Mouse (Mus musculus) right cerebral cortex, postnatal 14 days (tissue): Measurements from ENCODE around the gene Gpr19.
A peak's percentile ranks its signal among the peaks of the same experiment; 100 is the strongest.

ENCODE experiments used
- DNase-seq: peaks from one replicate; pipeline ENCODE4 v3.0.0; 2022

Gene Gpr19

GRCm38 (mm10) chr6:134886475-134886874 lies 11.9 kb downstream of the Gpr19 start:
- no peak for DNase-seq

- no peak for DNase-seq
These were observed 12.9 kb downstream of the Gpr19 start for GRCm38 (mm10) chr6:134885515-134885914.

GRCm38 (mm10) chr6:134883661-134884060 lies 14.7 kb downstream of the Gpr19 start:
- no peak for DNase-seq

GRCm38 (mm10) chr6:134880046-134880445 lies 18.3 kb downstream of the Gpr19 start:
- no peak for DNase-seq

DNA sequence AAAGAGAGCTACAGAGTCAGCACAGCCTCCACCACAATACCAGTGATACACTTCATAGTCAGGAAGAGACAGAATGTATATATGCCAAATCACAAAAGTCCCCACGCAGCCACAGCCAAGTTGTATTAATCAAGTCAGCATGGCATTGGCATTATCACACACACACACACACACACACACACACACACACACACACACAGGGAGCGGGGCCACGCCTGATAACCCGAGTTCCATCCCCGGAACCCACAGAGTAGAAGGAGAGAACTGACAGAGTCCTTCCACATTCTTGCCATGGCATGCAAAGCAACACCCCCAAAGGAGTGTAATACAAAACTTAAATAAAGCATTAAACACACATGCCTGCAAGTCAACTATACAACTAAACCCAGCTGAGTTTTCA lies 18.8 kb downstream of the Gpr19 start:
- no peak for DNase-seq

GRCm38 (mm10) chr6:134877892-134878291 lies 20.5 kb downstream of the Gpr19 start:
- no peak for DNase-seq

DNA sequence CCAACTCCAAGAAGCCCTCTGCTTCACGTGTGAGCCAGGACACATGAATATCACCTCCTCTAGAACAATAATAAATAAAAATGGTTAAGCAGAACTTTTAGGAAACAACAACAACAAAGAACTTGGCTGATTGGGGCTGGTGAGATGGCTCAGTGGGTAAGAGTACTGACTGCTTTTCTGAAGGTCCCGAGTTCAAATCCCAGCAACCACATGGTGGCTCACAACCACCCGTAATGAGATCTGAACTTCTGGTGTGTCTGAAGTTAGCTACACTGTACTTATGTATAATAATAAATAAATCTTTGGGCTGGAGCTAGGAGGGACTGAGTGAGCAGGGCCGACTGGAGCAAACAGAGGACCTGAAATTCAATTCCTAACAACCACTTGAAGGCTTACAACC lies 21.1 kb downstream of the Gpr19 start:
- DNase-seq: no peak

DNA sequence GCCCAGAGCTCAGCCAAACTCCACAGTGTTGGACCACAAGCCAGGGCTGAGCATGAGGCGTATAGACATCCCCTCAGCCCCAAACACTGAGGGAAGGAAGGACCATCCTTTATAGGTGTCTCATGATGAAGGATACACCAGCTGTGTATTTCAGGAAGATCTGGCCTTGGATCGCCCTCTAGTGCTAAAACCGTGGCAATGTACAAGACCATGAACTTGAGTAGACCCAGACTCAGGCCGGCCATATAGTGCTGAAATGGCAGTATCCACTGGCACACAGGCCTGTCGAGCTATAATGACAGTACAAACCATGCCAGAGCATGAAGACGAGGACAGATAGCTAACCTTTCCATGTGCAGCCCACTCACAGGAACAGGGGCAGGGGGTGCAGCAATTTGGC lies 21.6 kb downstream of the Gpr19 start:
- DNase-seq: no peak

GRCm38 (mm10) chr6:134873018-134873417 lies 25.4 kb downstream of the Gpr19 start:
- no peak for DNase-seq

DNA sequence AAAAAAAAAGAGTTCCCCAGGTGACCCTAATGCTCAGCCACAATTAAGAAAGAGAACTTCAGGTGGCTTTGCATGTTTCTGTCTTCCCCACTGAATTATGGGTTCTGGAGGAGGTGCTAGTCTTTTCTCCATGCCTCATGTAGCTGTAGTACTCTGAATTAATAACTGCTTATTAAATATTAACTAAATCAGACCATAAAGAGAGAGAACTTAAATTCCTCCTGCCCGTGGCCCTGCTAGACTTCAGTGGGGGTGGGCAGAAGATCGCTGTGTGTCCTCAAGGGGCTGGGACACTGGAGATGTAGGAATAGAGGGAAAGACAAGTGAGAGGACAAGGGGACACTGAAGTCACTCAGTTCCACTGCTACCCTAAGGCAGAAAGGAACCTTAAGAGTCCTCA lies 26.1 kb downstream of the Gpr19 start:
- DNase-seq: no peak

DNA sequence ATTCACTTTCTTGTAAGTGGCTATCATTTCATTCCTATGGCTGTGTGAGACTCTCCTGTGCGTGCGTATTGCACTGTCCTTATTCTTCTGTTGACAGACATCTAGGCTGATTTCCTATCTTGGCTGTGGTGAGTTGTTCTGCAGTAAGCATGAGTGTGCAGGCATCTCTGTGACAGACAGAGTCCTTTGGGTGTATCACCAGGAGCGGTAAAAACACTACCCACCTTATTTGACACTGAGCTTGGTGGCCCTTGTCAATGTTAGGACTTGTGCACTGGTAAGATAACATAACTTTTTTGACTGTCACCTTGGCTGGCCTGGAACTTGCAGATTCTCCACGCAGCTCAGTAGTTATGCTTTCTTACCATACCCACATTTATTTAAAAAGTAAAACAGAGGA lies 27.5 kb downstream of the Gpr19 start:
- DNase-seq: no peak

- no peak for DNase-seq
These were observed 28.1 kb downstream of the Gpr19 start for GRCm38 (mm10) chr6:134870209-134870742.

DNA sequence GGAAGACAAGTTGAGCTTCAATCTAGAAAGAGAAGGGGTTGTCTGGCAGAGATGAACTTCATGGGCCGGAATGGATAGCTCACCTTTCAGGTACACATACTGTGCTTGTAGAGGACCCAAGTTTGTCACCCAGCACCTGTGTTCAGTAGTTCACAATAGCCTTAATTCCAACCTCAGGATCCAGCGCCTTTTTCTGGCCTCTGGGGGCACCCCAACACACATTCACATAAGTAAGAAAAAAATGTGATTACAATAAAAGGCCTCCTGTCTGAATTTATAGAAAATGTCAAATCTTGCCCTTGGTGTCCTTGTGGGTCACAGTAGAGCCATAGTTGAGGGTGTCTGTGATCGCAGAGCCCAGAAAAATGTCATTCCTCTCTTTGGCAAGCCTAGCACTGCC lies 31.1 kb downstream of the Gpr19 start:
- no peak for DNase-seq

- DNase-seq: no peak
These were observed 32.3 kb downstream of the Gpr19 start for GRCm38 (mm10) chr6:134866113-134866512.

GRCm38 (mm10) chr6:134863146-134863545 lies 35.2 kb downstream of the Gpr19 start:
- peak; percentile 99 for DNase-seq

- DNase-seq: no peak
These were observed 35.7 kb downstream of the Gpr19 start for GRCm38 (mm10) chr6:134862671-134863104.

GRCm38 (mm10) chr6:134861386-134861785 lies 37.0 kb downstream of the Gpr19 start:
- no peak for DNase-seq

- DNase-seq: no peak
These were observed 38.1 kb downstream of the Gpr19 start for GRCm38 (mm10) chr6:134860275-134860674.

- DNase-seq: no peak
These were observed 39.4 kb downstream of the Gpr19 start for GRCm38 (mm10) chr6:134859021-134859420.

GRCm38 (mm10) chr6:134855926-134856325 lies 42.5 kb downstream of the Gpr19 start:
- no peak for DNase-seq

GRCm38 (mm10) chr6:134854782-134855181 lies 43.6 kb downstream of the Gpr19 start:
- no peak for DNase-seq

GRCm38 (mm10) chr6:134849985-134850384 lies 48.4 kb downstream of the Gpr19 start:
- no peak for DNase-seq

DNA sequence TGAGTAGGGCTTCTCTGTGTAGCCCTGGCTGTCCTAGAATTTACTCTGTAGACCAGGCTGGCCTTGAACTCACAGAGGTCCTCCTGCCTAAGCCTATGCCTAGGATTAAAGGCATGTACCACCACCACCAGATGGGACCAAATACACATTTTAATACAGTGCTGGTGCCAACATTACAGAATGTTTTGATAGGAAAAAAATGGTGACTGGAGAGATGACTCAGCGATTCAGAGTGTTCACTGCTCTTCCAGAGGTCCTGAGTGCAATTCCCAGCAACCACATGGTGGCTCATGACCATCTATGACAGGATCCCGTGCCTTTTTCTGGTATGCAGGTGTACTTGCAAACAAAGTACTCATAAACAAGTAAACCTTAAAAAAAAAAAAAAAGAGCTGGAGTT lies 48.9 kb downstream of the Gpr19 start:
- DNase-seq: no peak

- DNase-seq: no peak
These were observed 50.0 kb downstream of the Gpr19 start for GRCm38 (mm10) chr6:134848197-134848890.

DNA sequence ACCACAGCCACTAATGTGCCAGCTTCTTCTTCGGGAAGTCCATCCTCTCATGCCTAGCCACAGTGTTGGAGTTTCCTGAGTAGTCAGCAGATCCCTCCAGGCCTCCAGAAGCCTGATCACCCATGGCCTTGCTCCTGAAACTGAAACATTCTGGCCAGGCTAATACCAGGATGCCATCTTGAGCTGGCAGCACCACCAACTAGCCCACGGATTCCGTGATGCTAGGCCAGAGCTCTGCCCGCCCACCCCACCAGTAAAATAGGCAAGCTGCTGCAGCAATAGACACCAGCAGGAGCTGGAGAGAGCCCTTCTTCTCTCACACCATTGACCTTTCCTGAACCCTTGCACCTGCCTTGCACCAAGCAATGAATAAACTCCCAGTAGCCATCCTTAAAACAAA lies 50.8 kb downstream of the Gpr19 start:
- DNase-seq: no peak
